Mouse (Mus musculus) splenic B cell, adult 2 months (primary cell): Measurements from ENCODE around the gene Ttc28.

Source experiments
- DNase-seq: peaks from one replicate; pipeline ENCODE4 v3.0.0-alpha.2; 2011; ENCODE audit warnings: low read depth, low spot score
- H3K27me3 ChIP-seq: 2 replicates; pipeline ENCODE4 v1.6.1; 2012; ENCODE audit warnings: mild to moderate bottlenecking, low read length, moderate library complexity, mixed read lengths; ENCODE audit not compliant: control insufficient read depth, poor library complexity, insufficient read depth, severe bottlenecking
- H3K36me3 ChIP-seq: 2 replicates; pipeline ENCODE4 v1.6.1; 2012; ENCODE audit warnings: mild to moderate bottlenecking, low read length, moderate library complexity, mixed read lengths; ENCODE audit not compliant: control insufficient read depth, poor library complexity, insufficient read depth, severe bottlenecking

Gene Ttc28

DNA sequence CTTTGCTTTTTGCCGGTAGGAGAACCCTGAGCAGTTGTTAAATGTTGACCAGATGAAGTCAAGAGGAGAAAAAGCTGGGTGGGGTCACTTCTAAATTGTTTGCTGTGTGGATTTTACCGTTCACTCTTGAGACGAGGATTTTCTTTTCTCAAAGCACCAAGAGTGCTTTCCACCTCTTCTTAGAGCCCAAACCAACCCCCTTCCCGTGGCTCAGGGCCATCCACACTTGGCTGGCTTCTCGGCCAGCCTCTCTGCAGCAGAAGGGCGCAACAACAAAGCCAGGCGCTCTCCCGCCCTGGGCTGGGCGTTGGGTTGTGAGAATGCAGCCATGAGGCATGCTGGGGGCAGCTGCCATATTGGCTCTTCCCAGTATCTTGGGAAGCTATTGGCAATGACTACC, 170.5 kb downstream of the Ttc28 start:
- DNase-seq, result no peak
- no peaks in the 10 kb centered on the region for H3K36me3 ChIP-seq
- H3K27me3 ChIP-seq, result no peaks in the 10 kb centered on the region

DNA sequence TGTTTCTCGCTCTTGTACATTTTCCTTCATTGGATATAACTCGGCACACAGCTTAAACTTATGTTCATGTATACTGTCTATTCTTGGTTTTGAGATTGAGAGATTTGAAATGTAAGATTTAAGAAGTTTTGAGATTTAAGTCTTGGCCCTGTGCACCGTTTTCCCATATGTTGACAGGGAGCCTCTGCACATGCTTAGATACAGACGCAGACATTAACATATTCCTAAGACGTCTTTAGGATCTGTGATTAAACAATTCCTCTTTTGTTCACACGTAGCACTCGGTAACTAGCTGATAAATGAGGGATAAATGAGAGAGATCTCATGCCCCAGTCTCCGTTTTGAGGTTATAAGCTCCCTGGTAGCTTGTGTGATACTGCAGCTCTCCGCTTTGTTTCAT, 174.8 kb downstream of the Ttc28 start:
- no peak for DNase-seq
- Histone ChIP-seq H3K36me3 (no peaks in the 10 kb centered on the region), H3K27me3 (no peaks in the 10 kb centered on the region)

DNA sequence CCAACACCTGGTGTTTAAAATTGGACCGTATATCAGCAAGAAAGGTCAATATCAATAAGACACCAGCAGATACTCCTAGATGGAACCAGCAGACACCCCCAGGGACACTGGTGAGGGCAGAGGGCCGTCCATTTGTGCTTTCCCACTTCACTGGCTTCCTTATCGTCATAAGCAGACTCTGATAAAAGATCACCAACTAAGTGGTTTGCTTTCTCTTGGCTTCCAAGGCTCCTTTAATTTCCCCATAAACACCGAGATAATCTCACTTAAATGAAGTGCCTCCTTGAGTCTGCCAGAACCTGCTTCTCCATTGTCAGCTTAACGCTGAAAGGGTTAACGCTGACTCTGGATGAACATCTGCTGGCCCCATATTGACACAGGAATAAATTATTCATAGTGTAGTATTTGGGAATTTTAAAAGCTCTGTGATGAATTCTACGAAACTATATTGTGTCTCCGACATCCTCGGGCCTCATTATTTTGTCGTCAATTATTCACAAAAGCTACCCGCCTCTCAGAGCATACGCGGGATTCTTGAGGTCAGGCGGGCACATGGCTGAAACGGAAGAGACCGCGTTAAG, 175.3 kb downstream of the Ttc28 start:
- Histone ChIP-seq H3K27me3 (no peaks in the 10 kb centered on the region), H3K36me3 (no peaks in the 10 kb centered on the region)
- no peak for DNase-seq

DNA sequence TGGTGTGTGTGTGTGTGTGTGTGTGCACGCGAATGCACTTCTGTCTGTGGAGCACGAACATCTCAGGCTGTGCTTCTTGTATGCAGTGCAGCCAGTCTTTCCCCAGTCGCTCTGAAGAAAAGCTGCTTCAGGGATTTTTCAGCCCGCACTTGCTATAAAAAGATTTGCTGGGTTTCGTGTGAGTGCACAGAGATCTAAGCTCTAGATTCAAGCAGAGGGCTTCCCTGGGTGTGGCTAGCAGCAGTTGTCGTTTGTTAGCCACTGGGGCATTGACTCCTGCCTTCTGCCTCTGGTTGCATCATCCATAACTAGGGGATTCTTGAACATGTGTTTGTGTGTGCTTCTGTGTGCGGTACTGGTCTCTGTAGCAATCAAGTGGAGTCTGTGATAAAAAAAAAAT, 175.9 kb downstream of the Ttc28 start:
- H3K36me3 ChIP-seq, result no peaks in the 10 kb centered on the region
- DNase-seq, result no peak
- no peaks in the 10 kb centered on the region for H3K27me3 ChIP-seq

DNA sequence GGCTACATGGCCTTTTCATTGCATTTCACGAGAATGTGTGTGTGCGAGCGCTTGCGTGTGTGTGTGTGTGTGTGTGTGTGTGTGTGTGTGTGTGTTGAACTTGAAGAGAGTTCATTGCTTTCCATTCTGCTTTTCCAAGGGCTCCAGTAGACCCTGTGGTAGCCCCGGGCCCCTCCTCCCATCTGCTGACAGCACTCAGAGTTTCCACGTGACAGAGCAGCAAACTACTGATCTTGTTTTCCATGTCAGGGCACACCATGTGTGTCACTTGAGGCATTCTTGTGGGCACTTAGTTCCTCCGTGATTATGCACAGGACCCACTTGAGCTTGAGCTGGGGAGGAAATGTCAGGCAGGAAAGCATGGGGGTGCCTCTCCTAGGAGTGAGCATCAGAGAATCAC, 177.5 kb downstream of the Ttc28 start:
- peak; percentile 41 for DNase-seq
- Histone ChIP-seq H3K27me3 (no peaks in the 10 kb centered on the region), H3K36me3 (no peaks in the 10 kb centered on the region)

DNA sequence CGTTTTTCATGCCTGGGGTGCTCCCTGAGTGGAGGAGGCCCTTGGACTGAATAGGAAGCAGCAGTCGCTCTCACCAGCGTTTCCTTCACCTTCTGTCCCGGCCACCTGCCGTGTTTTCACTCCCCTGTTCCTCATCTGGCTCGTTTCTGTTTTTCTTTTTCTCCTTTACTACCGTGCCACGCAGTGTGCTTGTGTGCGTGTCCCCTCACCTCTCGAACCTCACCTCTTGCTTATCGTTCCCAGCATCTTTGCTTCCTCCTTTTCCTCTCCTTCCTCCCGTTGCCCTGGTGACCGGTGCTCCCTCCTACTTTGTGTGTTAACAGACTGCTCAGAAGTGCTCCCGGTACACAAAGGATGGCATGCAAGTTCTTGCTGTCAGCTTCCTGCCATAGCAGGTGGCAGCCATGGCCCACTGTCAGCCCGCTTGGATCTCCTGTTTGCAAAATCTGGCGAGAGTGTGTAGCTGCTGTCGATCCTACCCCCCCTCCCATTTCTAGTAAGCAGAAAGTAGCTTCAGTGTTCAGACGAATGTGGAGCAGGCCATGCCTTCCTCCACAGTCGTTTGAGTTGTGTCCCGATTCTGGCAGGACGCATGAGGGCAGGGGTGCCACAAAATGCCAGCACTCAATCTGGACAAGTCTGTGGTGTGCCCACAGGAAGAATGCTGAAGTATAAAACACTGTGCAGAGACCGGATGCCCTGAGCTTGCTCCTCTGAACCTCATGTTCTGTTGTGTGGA, 179.0 kb downstream of the Ttc28 start:
- H3K27me3 ChIP-seq, result no peaks in the 10 kb centered on the region
- DNase-seq, result peak; percentile 36
- no peaks in the 10 kb centered on the region for H3K36me3 ChIP-seq

DNA sequence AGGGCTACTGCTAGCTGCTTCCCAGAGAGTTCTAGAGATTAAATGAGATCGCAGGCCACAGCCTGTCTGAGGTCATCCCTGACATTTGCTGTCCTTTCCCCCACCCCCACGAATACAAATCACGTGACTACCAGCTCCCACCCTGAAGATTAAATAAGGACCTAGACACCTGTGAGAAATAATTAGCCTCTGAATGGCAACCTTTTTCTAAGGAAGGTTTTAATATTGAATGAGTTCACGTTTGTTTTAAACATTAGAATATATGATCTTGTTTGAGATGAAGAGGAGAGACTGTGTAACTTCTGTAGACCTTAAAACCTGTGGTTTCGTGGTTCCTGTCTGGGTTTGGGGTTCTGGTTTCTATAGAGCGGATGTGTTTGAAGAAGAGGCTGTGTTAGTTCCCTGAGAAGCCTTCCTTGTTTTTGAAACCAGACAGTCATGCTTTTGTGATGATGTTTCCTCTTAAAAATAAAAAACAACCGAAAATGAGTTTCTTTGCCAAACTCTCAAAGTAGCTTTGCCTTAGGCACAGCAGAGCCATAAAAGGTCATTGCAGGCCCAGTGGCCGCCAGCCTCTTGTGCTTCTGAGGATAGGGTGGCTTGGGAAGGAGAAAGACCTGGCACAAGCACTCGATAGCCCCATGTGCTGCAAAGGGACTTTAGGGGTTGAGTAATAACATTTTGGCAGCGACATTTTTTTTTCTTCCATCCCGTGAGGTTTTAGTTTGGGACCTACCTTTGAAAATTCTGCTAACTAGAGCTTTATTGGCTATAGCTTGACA, 179.7 kb downstream of the Ttc28 start:
- Histone ChIP-seq H3K36me3 (no peaks in the 10 kb centered on the region), H3K27me3 (no peaks in the 10 kb centered on the region)
- peak; percentile 68 for DNase-seq

DNA sequence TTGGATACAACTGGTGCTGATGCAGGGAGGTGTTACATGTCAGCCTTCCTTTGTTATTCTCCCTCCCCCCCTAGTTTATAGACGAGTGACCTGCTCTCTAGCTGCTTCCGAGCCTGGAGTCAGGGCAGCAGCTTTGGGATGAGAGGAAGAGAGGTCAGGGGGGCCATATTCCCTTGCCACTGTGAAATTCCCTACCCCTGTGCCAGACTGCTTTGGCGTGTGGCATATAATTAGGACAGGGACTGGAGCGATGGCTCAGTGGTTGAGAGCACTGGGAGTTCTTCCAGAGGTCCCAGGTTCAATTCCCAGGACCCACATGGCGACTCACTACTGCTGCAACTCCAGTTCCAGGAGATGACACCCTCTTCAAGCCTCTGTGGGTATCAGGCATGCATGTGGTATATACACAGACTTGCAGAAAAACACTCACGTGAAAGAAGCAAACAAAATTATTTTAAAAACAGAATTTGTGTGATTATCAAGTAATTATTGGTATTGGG, 180.7 kb downstream of the Ttc28 start:
- H3K36me3 ChIP-seq, result no peaks in the 10 kb centered on the region
- H3K27me3 ChIP-seq, result no peaks in the 10 kb centered on the region
- DNase-seq, result no peak

DNA sequence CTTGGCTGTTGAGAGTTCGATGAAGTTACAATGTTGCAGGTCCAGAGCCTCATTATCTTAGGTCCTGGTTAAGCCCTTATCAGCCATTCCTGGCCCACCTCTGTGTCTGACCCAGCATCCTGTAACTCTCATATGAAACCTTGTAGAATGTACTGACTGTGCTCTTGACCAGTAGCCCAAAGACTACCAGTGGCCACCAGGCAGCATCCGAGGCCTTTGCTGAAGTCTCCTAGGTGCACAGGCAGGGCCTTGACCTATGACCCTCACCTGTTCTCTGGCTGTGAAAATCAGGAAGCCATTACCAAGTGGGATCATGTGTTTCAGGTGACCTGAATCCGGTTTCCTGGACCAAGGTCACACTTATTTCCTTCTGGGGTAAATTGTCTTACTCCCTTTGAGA, 183.6 kb downstream of the Ttc28 start:
- H3K36me3 ChIP-seq, result no peaks in the 10 kb centered on the region
- DNase-seq, result no peak
- no peaks in the 10 kb centered on the region for H3K27me3 ChIP-seq

DNA sequence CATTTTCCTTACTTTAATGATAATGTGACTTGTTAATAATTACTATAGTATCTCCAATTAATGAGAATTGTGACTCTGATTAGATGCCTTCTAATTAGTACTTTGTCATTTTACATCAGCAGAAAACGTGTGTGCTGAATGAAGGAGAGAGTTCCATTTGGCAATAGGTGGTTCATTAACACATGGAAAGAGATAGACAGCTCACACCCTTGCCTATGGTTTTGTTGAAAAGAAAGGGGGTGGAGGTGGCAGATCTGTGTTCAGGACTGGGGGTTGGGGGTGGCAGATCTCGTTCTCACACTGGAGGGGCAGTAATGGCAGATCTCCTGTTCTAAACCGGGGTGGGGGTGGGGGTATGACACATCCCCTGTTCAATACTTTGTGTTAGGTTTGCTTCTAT, 184.4 kb downstream of the Ttc28 start:
- DNase-seq, result no peak
- H3K27me3 ChIP-seq, result no peaks in the 10 kb centered on the region

DNA sequence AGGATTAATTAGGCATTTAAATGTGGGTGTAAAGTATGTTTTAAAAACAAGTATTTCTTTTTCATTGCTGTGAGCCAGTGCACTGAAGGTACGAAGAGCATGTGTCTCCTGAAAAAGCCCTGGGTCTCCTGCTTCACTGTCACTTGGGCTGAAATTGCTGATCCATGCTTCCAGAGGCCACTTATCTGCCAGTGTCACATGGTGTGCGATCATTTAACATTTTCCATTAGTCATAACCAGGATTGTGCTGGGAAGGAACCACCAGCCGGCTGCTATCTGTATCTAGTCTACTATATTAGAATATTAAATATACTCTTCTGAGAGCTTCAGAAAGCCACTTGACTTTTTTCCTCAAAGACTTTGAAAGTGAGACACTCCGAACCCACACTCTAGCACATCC, 186.2 kb downstream of the Ttc28 start:
- no peak for DNase-seq
- no peaks in the 10 kb centered on the region for H3K27me3 ChIP-seq
- H3K36me3 ChIP-seq, result no peaks in the 10 kb centered on the region

More for the DNA sequence above, 184.4 kb downstream of the Ttc28 start:
- H3K36me3 ChIP-seq, result no peaks in the 10 kb centered on the region

DNA sequence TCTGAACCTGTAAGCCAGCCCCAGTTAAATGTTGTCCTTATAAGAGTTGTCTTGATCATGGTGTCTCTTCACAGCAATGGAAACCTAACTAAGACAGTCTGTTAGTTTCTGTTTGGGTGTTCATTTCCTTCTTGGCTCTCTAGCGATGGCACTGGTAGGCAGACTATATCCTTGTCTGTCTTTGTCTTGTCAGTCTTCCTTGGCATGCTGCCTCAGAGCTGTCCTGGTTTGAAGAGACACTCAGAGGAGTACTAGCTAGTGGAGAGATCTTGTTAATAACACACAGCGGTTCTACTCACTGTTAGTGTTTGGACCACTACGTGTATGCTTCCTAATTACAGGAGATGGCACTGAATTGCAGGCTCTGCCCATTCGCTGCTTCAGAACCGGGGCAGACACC, 189.9 kb downstream of the Ttc28 start:
- DNase-seq, result no peak
- Histone ChIP-seq H3K27me3 (no peaks in the 10 kb centered on the region), H3K36me3 (no peaks in the 10 kb centered on the region)

DNA sequence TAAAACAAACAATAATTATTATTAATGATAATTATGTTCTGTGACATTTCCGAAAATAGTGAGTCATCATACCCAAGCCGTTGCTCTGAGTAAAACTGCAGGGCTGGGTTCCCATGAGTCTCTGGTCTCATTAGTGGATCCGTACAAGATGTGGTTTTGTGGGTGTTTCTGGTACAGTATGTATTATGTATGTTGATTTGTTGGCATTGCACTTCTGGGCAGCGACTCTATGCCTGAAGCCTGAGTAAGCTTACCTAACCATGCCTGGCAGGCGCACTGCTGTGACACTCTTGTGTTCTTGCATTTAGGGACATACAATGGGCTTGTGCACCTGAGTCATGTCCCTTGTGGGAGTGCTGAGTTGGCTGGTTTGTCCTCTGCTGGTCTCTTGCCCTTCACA, 190.3 kb downstream of the Ttc28 start:
- H3K36me3 ChIP-seq, result no peaks in the 10 kb centered on the region
- no peaks in the 10 kb centered on the region for H3K27me3 ChIP-seq
- DNase-seq, result no peak

DNA sequence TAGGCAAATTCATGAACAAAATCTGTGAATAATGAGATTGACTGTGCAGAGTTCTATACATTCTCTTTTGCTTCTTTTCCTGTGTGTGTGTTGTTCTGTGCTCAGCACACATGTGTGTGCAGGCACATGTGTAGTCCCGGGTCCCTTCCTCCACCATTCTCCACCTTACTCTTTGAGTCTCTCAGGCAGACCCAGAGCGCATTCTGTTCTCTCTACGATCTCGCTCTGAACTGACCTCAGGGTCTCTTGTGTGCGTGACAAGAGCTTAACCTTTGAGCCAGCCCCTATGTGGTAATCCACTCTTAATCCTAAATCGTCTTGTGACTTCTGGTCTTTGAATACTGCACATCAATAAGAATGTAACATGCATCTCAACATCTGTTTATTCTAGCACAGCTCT, 190.8 kb downstream of the Ttc28 start:
- no peak for DNase-seq
- no peaks in the 10 kb centered on the region for H3K36me3 ChIP-seq
- H3K27me3 ChIP-seq, result no peaks in the 10 kb centered on the region

DNA sequence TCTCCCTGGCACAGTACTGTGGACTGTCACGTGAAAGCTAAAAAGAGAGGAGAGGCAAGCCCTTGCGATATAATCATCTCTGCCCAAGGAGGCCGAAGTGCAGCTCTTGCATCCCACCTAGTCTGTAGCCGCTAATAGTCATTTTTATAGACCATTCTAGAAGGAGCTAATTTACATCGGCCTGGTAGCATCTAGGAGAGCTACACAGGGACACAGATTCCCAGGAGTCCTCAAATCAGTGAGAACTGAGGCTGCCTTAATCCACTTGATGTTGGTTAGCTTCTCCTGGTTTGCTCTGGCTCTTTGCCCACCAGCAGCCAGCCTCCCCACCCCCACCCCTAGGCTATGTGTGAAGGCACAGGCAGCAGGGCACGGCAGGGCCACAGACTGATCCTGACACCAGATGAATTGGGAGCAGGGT, 193.7 kb downstream of the Ttc28 start:
- Histone ChIP-seq H3K27me3 (no peaks in the 10 kb centered on the region), H3K36me3 (no peaks in the 10 kb centered on the region)
- no peak for DNase-seq
